Mouse (Mus musculus) stomach, embryonic 16.5 days (tissue): ENCODE results near the gene Pih1h3b. TPM values are rescaled to one million over a fixed set of nuclear protein-coding genes. Genes with fewer than 3 reads are reported as not detected.
A peak's percentile ranks its signal among the peaks of the same experiment; 100 is the strongest.

ENCODE experiments used
- ATAC-seq: fragments of 200-750 bp; cut with Nextera tagmentation; 2 replicates; pipeline ENCODE4 v1.8.0; 2017; ENCODE audit warnings: moderate number of reproducible peaks, moderate TSS enrichment; ENCODE audit not compliant: insufficient read depth, low FRiP score
- H3K27ac ChIP-seq: fragments of 300-500 bp; sonication (generic); 2 replicates; pipeline ENCODE4 v1.5.1; 2014; ENCODE audit warnings: low read length
- H3K27me3 ChIP-seq: fragments of 300-500 bp; sonication (generic); 2 replicates; pipeline ENCODE4 v1.6.1; 2014; ENCODE audit warnings: low read length, control low read depth, mixed read lengths; ENCODE audit not compliant: control insufficient read depth, insufficient read depth
- H3K36me3 ChIP-seq: fragments of 300-500 bp; sonication (generic); 2 replicates; pipeline ENCODE4 v1.6.1; 2014; ENCODE audit warnings: low read length; ENCODE audit not compliant: control insufficient read depth, insufficient read depth
- H3K4me1 ChIP-seq: fragments of 300-500 bp; sonication (generic); 2 replicates; pipeline ENCODE4 v1.6.1; 2014; ENCODE audit warnings: low read length, control low read depth, mixed read lengths; ENCODE audit not compliant: control insufficient read depth, insufficient read depth
- H3K4me2 ChIP-seq: fragments of 300-500 bp; sonication (generic); 2 replicates; pipeline ENCODE4 v1.6.1; 2014; ENCODE audit warnings: low read depth, low read length, mixed read lengths
- H3K4me3 ChIP-seq: fragments of 300-500 bp; sonication (generic); replicated peaks from 2 replicates; pipeline ENCODE4 v1.5.1; 2014; ENCODE audit warnings: mild to moderate bottlenecking, low read length
- H3K9ac ChIP-seq: fragments of 300-500 bp; sonication (generic); 2 replicates; pipeline ENCODE4 v1.6.1; 2014; ENCODE audit warnings: low read length
- H3K9me3 ChIP-seq: fragments of 300-500 bp; sonication (generic); replicated peaks from 2 replicates; pipeline ENCODE4 v1.6.1; 2016; ENCODE audit warnings: low read length, control low read depth; ENCODE audit not compliant: control insufficient read depth
- WGBS: fragments of 180-500 bp; shearing (Covaris S2); extraction: QIAGEN DNeasy Blood & Tissue Kit; methylation state at CpG from one replicate; pipeline ENCODE4 v1.1.7; 2014; 5-methylcytosine and 5-hydroxymethylcytosine counted together
- polyA plus RNA-seq: library from polyadenylated mRNA; unstranded; fragments of >200 nt; fragmentation: Nextera tagmentation; extraction: Ambion mirVana; gene quantifications from 2 replicates; pipeline ENCODE4 v1.2.1, GENCODE M21; 2015

The Pih1h3b gene
- not detected in 2 replicates for polyA plus RNA-seq

- peak; percentile 73 for ATAC-seq
- Histone ChIP-seq H3K9me3 (peaks cover 10% of the 10 kb centered on the region), H3K4me2 (peak within 1 kb of the TSS; percentile 52), H3K4me3 (peak within 1 kb of the TSS; percentile 43), H3K27me3 (peaks cover 16% of the 10 kb centered on the region), H3K36me3 (no peaks in the 10 kb centered on the region), H3K9ac (peak within 1 kb of the TSS; percentile 21; the same call in 1 of the 2 replicates), H3K27ac (no peak within 1 kb of the TSS), H3K4me1 (0 out of 2 replicates have a peak, but pooled peaks cover 3% of the 10 kb centered on the region)
- 20% methylated on average over 64 of the region's 64 CpGs for whole genome bisulfite sequencing
Observed at GRCm38 (mm10) chrX:140062135-140062975, at the start of gene Pih1h3b, which contains the start of gene Nup62cl. TSS of gene Pih1h3b (plus strand) at chrX:140062879. TSS of gene Nup62cl (minus strand) at chrX:140062712.

GRCm38 (mm10) chrX:140060886-140061874, 1.5 kb upstream of the Pih1h3b start:
- H3K27ac ChIP-seq: no peak overlapping the region
- peaks cover 10% of the 10 kb centered on the region for H3K9me3 ChIP-seq
- 14% methylated on average over 84 of the region's 90 CpGs for WGBS
- H3K36me3 ChIP-seq: no peaks in the 10 kb centered on the region
- H3K4me2 ChIP-seq: peak overlapping the region; percentile 51
- peaks cover 16% of the 10 kb centered on the region for H3K27me3 ChIP-seq
- H3K4me3 ChIP-seq: peak overlapping the region; percentile 39
- 0 out of 2 replicates have a peak, but pooled peaks have one; percentile 17 for ATAC-seq
- 0 out of 2 replicates have a peak, but pooled peaks cover 3% of the 10 kb centered on the region for H3K4me1 ChIP-seq
- peak overlapping the region; percentile 21; the same call in 1 of the 2 replicates for H3K9ac ChIP-seq

- no peaks in the 10 kb centered on the region for H3K4me1 ChIP-seq
- H3K27ac ChIP-seq: no peak overlapping the region
- H3K9ac ChIP-seq: no peak overlapping the region
- 90% methylated on average over 2 of the region's 2 CpGs for whole genome bisulfite sequencing
- no peaks in the 10 kb centered on the region for H3K36me3 ChIP-seq
- H3K4me3 ChIP-seq: no peak overlapping the region
- H3K27me3 ChIP-seq: no peaks in the 10 kb centered on the region
- no peaks in the 10 kb centered on the region for H3K9me3 ChIP-seq
- no peak overlapping the region for H3K4me2 ChIP-seq
- no peak for ATAC-seq
Observed at GRCm38 (mm10) chrX:140082535-140082934, 19.9 kb downstream of the Pih1h3b start.

GRCm38 (mm10) chrX:140094066-140094465, 31.4 kb downstream of the Pih1h3b start:
- Histone ChIP-seq H3K27me3 (no peaks in the 10 kb centered on the region), H3K4me2 (no peak overlapping the region), H3K36me3 (no peaks in the 10 kb centered on the region), H3K9ac (no peak overlapping the region), H3K4me3 (no peak overlapping the region), H3K27ac (no peak overlapping the region), H3K4me1 (no peaks in the 10 kb centered on the region), H3K9me3 (no peaks in the 10 kb centered on the region)
- WGBS: 75% methylated on average over 2 of the region's 2 CpGs
- ATAC-seq: no peak

Other genes with a start within 250 kb of the Pih1h3b start
- 11.9 and 18.0 TPM in 2 replicates for gene Morc4, start 191.2 kb upstream of the Pih1h3b start, polyA plus RNA-seq
- gene Rbm41, start 64.3 kb upstream of the Pih1h3b start, polyA plus RNA-seq: 3.1 and 4.1 TPM in 2 replicates
- 6.0 and 7.3 TPM in 2 replicates for gene Nup62cl, start 167 bp upstream of the Pih1h3b start, polyA plus RNA-seq